Mouse (Mus musculus) left cerebral cortex, adult 9 months (tissue): ENCODE results near the gene Arhgap8.
A peak's percentile ranks its signal among the peaks of the same experiment; 100 is the strongest.

ENCODE experiments used
- DNase-seq, 2 experiments: peaks; one replicate each; pipeline ENCODE4 v3.0.0; 2022; ENCODE audit warnings: low spot score in 2 of 2

The Arhgap8 gene

DNA sequence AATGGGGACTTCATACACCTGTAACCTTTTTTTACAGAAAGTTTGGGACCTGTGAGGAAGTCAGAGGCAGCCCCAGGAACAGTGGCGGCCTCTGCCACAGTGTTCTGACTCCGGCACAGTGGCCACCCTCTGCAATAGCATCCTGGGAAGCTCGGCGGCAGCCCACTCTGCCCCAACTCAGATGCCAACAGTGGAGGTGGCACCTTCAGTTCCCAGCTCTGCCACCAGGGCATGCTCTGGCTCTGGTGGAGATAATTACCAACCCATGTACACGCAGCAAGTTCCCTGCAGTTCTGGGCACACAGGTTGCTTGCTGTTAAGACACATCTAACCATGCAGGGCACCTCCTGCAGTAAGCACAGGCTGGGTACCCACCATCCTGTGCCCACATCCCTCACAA is 80.3 kb downstream of the Arhgap8 start:
- DNase-seq = no peak

DNA sequence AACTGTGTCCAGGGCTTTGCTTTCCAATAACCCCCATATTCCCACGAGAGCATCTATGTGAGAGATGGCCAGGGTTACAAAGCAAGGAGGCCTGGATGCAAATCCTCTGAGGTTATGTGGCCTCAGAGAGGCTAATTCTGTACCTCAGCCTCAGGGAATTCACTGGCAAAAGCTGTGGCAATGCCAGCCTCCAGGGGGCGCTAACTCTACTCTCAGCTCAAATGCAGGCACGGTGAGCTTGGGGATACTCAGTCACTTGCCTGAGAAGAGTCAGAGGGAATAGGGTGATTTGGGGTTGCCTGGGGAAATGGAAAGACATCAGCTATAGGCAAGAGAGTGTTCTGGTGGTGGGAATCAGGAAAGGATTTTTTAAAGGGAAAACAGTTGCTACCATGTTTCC is 83.8 kb downstream of the Arhgap8 start:
- peak in 1 of 2 experiments; percentile 72 for DNase-seq

DNA sequence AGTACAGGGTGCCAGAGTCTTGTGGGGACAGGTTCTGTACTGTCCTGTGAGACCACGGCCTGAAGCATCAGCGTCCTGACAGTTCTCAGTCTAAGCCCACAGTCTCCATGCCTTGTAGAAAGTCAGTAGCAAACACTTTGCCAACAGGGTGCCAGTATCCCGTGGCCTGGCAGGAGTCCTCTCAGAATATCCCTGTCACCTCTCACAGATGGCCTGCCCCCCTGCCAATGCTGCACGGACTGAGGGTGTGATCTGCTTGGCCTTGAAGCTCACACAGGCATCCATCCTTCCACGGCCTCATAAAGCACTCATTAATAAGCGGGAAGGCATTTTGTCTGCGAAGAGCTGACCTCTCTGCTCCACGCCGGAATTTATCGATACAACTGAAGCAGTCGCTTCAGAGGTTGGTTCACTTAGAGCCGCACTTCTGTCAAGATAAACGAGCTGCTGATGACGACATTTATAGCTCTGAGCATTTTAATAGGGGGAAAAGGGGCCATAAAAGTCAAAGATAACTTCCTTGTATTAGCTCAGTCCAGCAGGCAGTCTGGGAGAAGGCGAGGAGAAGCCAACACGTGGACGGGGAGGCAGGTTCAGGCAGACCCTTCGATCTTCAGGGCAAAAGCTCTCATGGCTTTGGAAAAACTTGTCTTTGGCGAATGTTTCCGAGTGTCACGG is 89.6 kb downstream of the Arhgap8 start:
- no peak for DNase-seq

- no peak for DNase-seq
Observed at GRCm38 (mm10) chr15:84811126-84811525, 91.3 kb downstream of the Arhgap8 start.

GRCm38 (mm10) chr15:84812831-84813357 is 93.0 kb downstream of the Arhgap8 start:
- peak; percentile 20 to 42 for DNase-seq

GRCm38 (mm10) chr15:84815171-84815570 is 95.3 kb downstream of the Arhgap8 start:
- DNase-seq = no peak

GRCm38 (mm10) chr15:84817589-84817988 is 97.7 kb downstream of the Arhgap8 start:
- DNase-seq = no peak

GRCm38 (mm10) chr15:84818284-84818683 is 98.4 kb downstream of the Arhgap8 start:
- peak in 1 of 2 experiments; percentile 19 for DNase-seq

- DNase-seq = peak in 1 of 2 experiments; percentile 16
Observed at GRCm38 (mm10) chr15:84820811-84821210, 101.0 kb downstream of the Arhgap8 start.
